17 mouse cellular contexts compared by ENCODE assay signal in the genomic region with DNA sequence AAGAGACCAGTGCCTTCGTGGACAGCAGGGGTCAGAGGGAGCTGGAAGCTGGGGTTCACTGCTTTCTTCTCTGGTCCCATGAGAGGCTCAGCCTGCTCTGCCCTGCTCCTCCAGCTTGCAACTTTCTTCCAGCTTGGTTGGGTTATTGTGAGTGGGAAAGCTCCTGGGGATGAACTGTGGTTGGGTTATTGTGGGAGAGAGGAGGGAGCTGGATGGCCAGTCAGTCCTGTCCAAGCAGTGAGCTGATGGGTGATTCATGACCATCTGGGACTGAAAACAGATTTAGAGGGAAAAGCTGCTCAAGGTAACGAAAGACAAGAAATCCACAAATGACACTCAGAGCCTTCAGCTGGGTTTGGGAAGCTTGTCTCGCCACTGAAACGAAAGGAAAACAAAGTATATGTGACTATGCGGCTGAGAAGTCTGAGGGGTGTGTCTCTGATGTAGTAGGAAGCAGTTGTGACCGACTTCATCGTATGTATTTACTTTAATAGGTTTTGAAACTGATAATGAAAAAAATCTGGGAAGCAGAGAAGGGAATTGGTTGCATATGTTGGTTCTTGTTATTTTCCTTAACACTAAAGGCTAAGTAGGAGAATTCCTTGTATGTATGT.
DNase-seq lines count a peak whose midpoint lies in the region; ATAC-seq and TF ChIP-seq lines count a peak whose summit lies in the region.
"Had no signal": no experiment of that assay in that cellular context is flagged by ENCODE, and none has a peak within 500 bp of the region (broad histone marks: within the 10 kb centered on the region; RNA-seq: fewer than 3 reads in every experiment).

No protein-coding gene starts in this region.

- H3K27me3 ChIP-seq in liver, postnatal 0 days (ENCODE audit: insufficient read depth, low read length): no peaks in the 10 kb centered on the region
- no peaks in the 10 kb centered on the region for H3K27me3 ChIP-seq in liver, embryonic 11.5 days (replicated peaks; ENCODE audit: control insufficient read depth, insufficient read depth, low read length)
- H3K27me3 ChIP-seq in thymus, adult 2 months (ENCODE audit: control insufficient read depth, insufficient read depth, low read length): no peaks in the 10 kb centered on the region; the same call in 1 of the 2 replicates
- peaks cover 6% of the 10 kb centered on the region for H3K27me3 ChIP-seq in hindbrain, embryonic 10.5 days (ENCODE audit: insufficient read depth, poor library complexity, severe bottlenecking)
- H3K27me3 ChIP-seq in kidney, adult 2 months (replicated peaks; ENCODE audit: control insufficient read depth, insufficient read depth, low read length): no peaks in the 10 kb centered on the region

- no peaks in the 10 kb centered on the region for H3K9me3 ChIP-seq in liver, postnatal 0 days (ENCODE audit: low read length)
- H3K9me3 ChIP-seq in liver, embryonic 11.5 days (ENCODE audit: control insufficient read depth, low read length): no peaks in the 10 kb centered on the region
- H3K9me3 ChIP-seq in hindbrain, embryonic 10.5 days: no peaks in the 10 kb centered on the region
- H3K9me3 ChIP-seq: heart, embryonic 15.5 days; hindbrain, embryonic 12.5 days had no signal

- 59% methylated on average over 7 of the region's 7 CpGs for WGBS in liver, postnatal 0 days (ENCODE audit: insufficient replicate concordance)
- WGBS in liver, embryonic 11.5 days: 59% methylated on average over 7 of the region's 7 CpGs
- 89% methylated on average over 7 of the region's 7 CpGs for WGBS in thymus, adult 2 months
- WGBS in hindbrain, embryonic 10.5 days: 72% methylated on average over 7 of the region's 7 CpGs
- 61% methylated on average over 7 of the region's 7 CpGs for WGBS in kidney, adult 2 months

- no peak for DNase-seq in liver, postnatal 0 days
- no peak for DNase-seq in liver, embryonic 11.5 days (ENCODE audit: low spot score)
- peak; percentile 71 for DNase-seq in brain, adult 2 months (ENCODE audit: low read depth, low spot score)
- no peak for DNase-seq in thymus, adult 2 months
- DNase-seq in hindbrain, embryonic 10.5 days (ENCODE audit: low spot score): no peak
- no peak for DNase-seq in kidney, adult 2 months
- DNase-seq: adrenal gland, adult 2 months; kidney, adult 18-20 months; layer of hippocampus, postnatal 36 days; left cerebral cortex, postnatal 4 days; lung, adult 18-20 months; lung, postnatal 4 days; midbrain, embryonic 14.5 days; right cerebral cortex, postnatal 14 days had no signal

- TF ChIP-seq POLR2A in thymus, adult 2 months (IDR thresholded peaks at IDR 0.05; ENCODE audit: control insufficient read depth, extremely low read depth, insufficient read depth, low read length, poor library complexity): no peak
- TF ChIP-seq POLR2A in kidney, adult 2 months (IDR thresholded peaks at IDR 0.05; ENCODE audit: low read depth, low read length): no peak

- 0 out of 2 replicates have a peak, but pooled peaks cover 3% of the 10 kb centered on the region for H3K4me1 ChIP-seq in liver, postnatal 0 days (ENCODE audit: insufficient read depth)
- H3K4me1 ChIP-seq in liver, embryonic 11.5 days (replicated peaks; ENCODE audit: control insufficient read depth, insufficient read depth, low read length): no peaks in the 10 kb centered on the region
- H3K4me1 ChIP-seq in thymus, adult 2 months (replicated peaks; ENCODE audit: control insufficient read depth, insufficient read depth, low read length): peaks cover 35% of the 10 kb centered on the region
- H3K4me1 ChIP-seq in hindbrain, embryonic 10.5 days (replicated peaks): peaks cover 9% of the 10 kb centered on the region; the same call in 1 of the 2 replicates
- no peaks in the 10 kb centered on the region for H3K4me1 ChIP-seq in kidney, adult 2 months (ENCODE audit: control insufficient read depth, insufficient read depth, low read length)
- H3K4me1 ChIP-seq: heart, embryonic 15.5 days had no signal

- H3K9ac ChIP-seq in liver, postnatal 0 days (replicated peaks): no peak overlapping the region
- no peak overlapping the region for H3K9ac ChIP-seq in liver, embryonic 11.5 days (ENCODE audit: low read depth, low read length)
- H3K9ac ChIP-seq: heart, embryonic 15.5 days; hindbrain, embryonic 12.5 days had no signal

- peak overlapping the region; percentile 2; the same call in 1 of the 2 replicates for H3K4me2 ChIP-seq in liver, postnatal 0 days (ENCODE audit: low read depth, low read length)
- H3K4me2 ChIP-seq in liver, embryonic 11.5 days: no peak overlapping the region
- H3K4me2 ChIP-seq: heart, embryonic 15.5 days; hindbrain, embryonic 12.5 days had no signal

- no peak for TF ChIP-seq EP300 in liver, postnatal 0 days (IDR thresholded peaks at IDR 0.05; ENCODE audit: low read depth)

- H3K27ac ChIP-seq in liver, postnatal 0 days (ENCODE audit: low read depth): peak overlapping the region; percentile 18; the same call in 1 of the 2 replicates
- H3K27ac ChIP-seq in liver, embryonic 11.5 days (ENCODE audit: low read depth, low read length): no peak overlapping the region
- no peak overlapping the region for H3K27ac ChIP-seq in thymus, adult 2 months (ENCODE audit: control insufficient read depth, insufficient read depth, low read length)
- H3K27ac ChIP-seq in hindbrain, embryonic 10.5 days: no peak overlapping the region
- H3K27ac ChIP-seq in kidney, adult 2 months (ENCODE audit: insufficient read depth, low read depth, low read length): no peak overlapping the region
- H3K27ac ChIP-seq: heart, embryonic 15.5 days; hindbrain, embryonic 12.5 days had no signal

- H3K4me3 ChIP-seq in liver, postnatal 0 days (ENCODE audit: low read depth, low read length): no peak overlapping the region
- H3K4me3 ChIP-seq in liver, embryonic 11.5 days (ENCODE audit: low read depth, low read length): no peak overlapping the region
- H3K4me3 ChIP-seq in thymus, adult 2 months (ENCODE audit: control insufficient read depth, insufficient read depth, low read length): no peak overlapping the region
- H3K4me3 ChIP-seq in hindbrain, embryonic 10.5 days: no peak overlapping the region
- no peak overlapping the region for H3K4me3 ChIP-seq in kidney, adult 2 months (ENCODE audit: insufficient read depth, low read depth, low read length)
- H3K4me3 ChIP-seq: heart, embryonic 15.5 days; hindbrain, embryonic 12.5 days had no signal

- TF ChIP-seq CTCF in liver, postnatal 0 days (IDR thresholded peaks at IDR 0.05; ENCODE audit: low read depth): no peak
- no peak for TF ChIP-seq CTCF in thymus, adult 2 months (IDR thresholded peaks at IDR 0.05; ENCODE audit: borderline replicate concordance, control insufficient read depth, extremely low read depth, insufficient read depth, low read length, poor library complexity)
- TF ChIP-seq CTCF in kidney, adult 2 months (conservative IDR thresholded peaks at IDR 0.05; ENCODE audit: insufficient read depth, insufficient read length, low read depth, low read length): no peak

- ATAC-seq in liver, postnatal 0 days: no peak
- ATAC-seq in liver, embryonic 11.5 days (replicated peaks; ENCODE audit: low FRiP score): no peak
- ATAC-seq in inflammation-experienced regulatory T-cells, adult 6 months: peak; percentile 44

- no peaks in the 10 kb centered on the region for H3K36me3 ChIP-seq in liver, postnatal 0 days (replicated peaks; ENCODE audit: insufficient read depth, low read length)
- H3K36me3 ChIP-seq in liver, embryonic 11.5 days (ENCODE audit: control insufficient read depth, insufficient read depth, low read length): no peaks in the 10 kb centered on the region
- H3K36me3 ChIP-seq in thymus, adult 2 months (ENCODE audit: control insufficient read depth, insufficient read depth, low read length): no peaks in the 10 kb centered on the region
- no peaks in the 10 kb centered on the region for H3K36me3 ChIP-seq in hindbrain, embryonic 10.5 days
- H3K36me3 ChIP-seq in kidney, adult 2 months (ENCODE audit: control insufficient read depth, insufficient read depth, low read length): no peaks in the 10 kb centered on the region
- H3K36me3 ChIP-seq: heart, embryonic 15.5 days; hindbrain, embryonic 12.5 days had no signal
